Mouse (Mus musculus) neural tube, embryonic 14.5 days (tissue): ENCODE data around the gene Rnf166. TPM values are rescaled to one million over a fixed set of nuclear protein-coding genes. Genes with fewer than 3 reads are reported as not detected.

Experiments used
- ATAC-seq: fragments of 200-750 bp; cut with Nextera tagmentation; 2 replicates; pipeline ENCODE4 v1.8.0; 2017; ENCODE audit warnings: low read depth, mild to moderate bottlenecking, moderate TSS enrichment, moderate library complexity
- H3K27ac ChIP-seq: fragments of 300-500 bp; sonication (generic); 2 replicates; pipeline ENCODE4 v1.5.1; 2014; ENCODE audit warnings: low read depth, mild to moderate bottlenecking, control low read depth, low read length, moderate library complexity, mixed read lengths
- H3K27me3 ChIP-seq: fragments of 300-500 bp; sonication (generic); 2 replicates; pipeline ENCODE4 v1.6.1; 2014; ENCODE audit warnings: low read length; ENCODE audit not compliant: control insufficient read depth, insufficient read depth
- H3K36me3 ChIP-seq: fragments of 300-500 bp; sonication (generic); 2 replicates; pipeline ENCODE4 v1.6.1; 2014; ENCODE audit warnings: low read length, mixed read lengths; ENCODE audit not compliant: control insufficient read depth, insufficient read depth
- H3K4me1 ChIP-seq: fragments of 300-500 bp; sonication (generic); 2 replicates; pipeline ENCODE4 v1.6.1; 2014; ENCODE audit warnings: low read length; ENCODE audit not compliant: control insufficient read depth, insufficient read depth
- H3K4me2 ChIP-seq: fragments of 300-500 bp; sonication (generic); 2 replicates; pipeline ENCODE4 v1.6.1; 2014; ENCODE audit warnings: mild to moderate bottlenecking, low read depth, low read length, control low read depth
- H3K4me3 ChIP-seq: fragments of 300-500 bp; sonication (generic); 2 replicates; pipeline ENCODE4 v1.5.1; 2014; ENCODE audit warnings: low read depth, low read length, control low read depth, mixed read lengths
- H3K9ac ChIP-seq: fragments of 300-500 bp; sonication (generic); replicated peaks from 2 replicates; pipeline ENCODE4 v1.6.1; 2014; ENCODE audit warnings: low read depth, mild to moderate bottlenecking, control low read depth, low read length, mixed read lengths
- H3K9me3 ChIP-seq: fragments of 300-500 bp; sonication (generic); 2 replicates; pipeline ENCODE4 v1.6.1; 2016; ENCODE audit warnings: low read length; ENCODE audit not compliant: control insufficient read depth
- WGBS: fragments of 180-500 bp; shearing (Covaris S2); extraction: QIAGEN DNeasy Blood & Tissue Kit; methylation state at CpG from one replicate; pipeline ENCODE4 v1.1.7; 2014; 5-methylcytosine and 5-hydroxymethylcytosine counted together
- polyA plus RNA-seq: library from polyadenylated mRNA; unstranded; fragments of >200 nt; fragmentation: Nextera tagmentation; extraction: Ambion mirVana; gene quantifications from 2 replicates; pipeline ENCODE4 v1.2.1, GENCODE M21; 2014

Gene Rnf166
- polyA plus RNA-seq, 1 experiment from 2014 or later: 28.5 TPM

- Histone ChIP-seq H3K4me3 (peak overlapping the region; percentile 97), H3K36me3 (peaks cover 9% of the 10 kb centered on the region), H3K4me1 (peaks cover 16% of the 10 kb centered on the region), H3K9me3 (no peaks in the 10 kb centered on the region), H3K27me3 (no peaks in the 10 kb centered on the region), H3K4me2 (peak overlapping the region; percentile 92), H3K9ac (peak overlapping the region; percentile 91), H3K27ac (no peak overlapping the region; the same call in 1 of the 2 replicates)
- 20% methylated on average over 16 of the region's 16 CpGs for WGBS
- ATAC-seq: no peak
Measured at GRCm38 (mm10) chr8:122474951-122475560, 808 bp downstream of the Rnf166 start.

- Histone ChIP-seq H3K9ac (no peak overlapping the region), H3K9me3 (no peaks in the 10 kb centered on the region), H3K27ac (no peak overlapping the region), H3K4me1 (peaks cover 16% of the 10 kb centered on the region), H3K4me2 (no peak overlapping the region), H3K4me3 (no peak overlapping the region), H3K27me3 (no peaks in the 10 kb centered on the region), H3K36me3 (peaks cover 4% of the 10 kb centered on the region)
- no peak for ATAC-seq
- WGBS: 92% methylated on average over 8 of the region's 8 CpGs
Measured at GRCm38 (mm10) chr8:122473911-122474421, 1.9 kb downstream of the Rnf166 start.

GRCm38 (mm10) chr8:122470691-122471090, 5.2 kb downstream of the Rnf166 start:
- H3K27ac ChIP-seq: no peak overlapping the region
- 83% methylated on average over 5 of the region's 5 CpGs for WGBS
- no peak overlapping the region for H3K4me3 ChIP-seq
- no peaks in the 10 kb centered on the region for H3K9me3 ChIP-seq
- peaks cover 9% of the 10 kb centered on the region for H3K4me1 ChIP-seq
- H3K9ac ChIP-seq: no peak overlapping the region
- no peaks in the 10 kb centered on the region for H3K27me3 ChIP-seq
- peaks cover 12% of the 10 kb centered on the region for H3K36me3 ChIP-seq
- no peak overlapping the region for H3K4me2 ChIP-seq
- no peak for ATAC-seq

GRCm38 (mm10) chr8:122469965-122470364, 5.9 kb downstream of the Rnf166 start:
- peaks cover 7% of the 10 kb centered on the region for H3K4me1 ChIP-seq
- no peaks in the 10 kb centered on the region for H3K9me3 ChIP-seq
- no peaks in the 10 kb centered on the region for H3K27me3 ChIP-seq
- no peak overlapping the region for H3K9ac ChIP-seq
- 91% methylated on average over 10 of the region's 10 CpGs for WGBS
- ATAC-seq: no peak
- no peak overlapping the region for H3K27ac ChIP-seq
- H3K4me3 ChIP-seq: no peak overlapping the region
- peaks cover 12% of the 10 kb centered on the region for H3K36me3 ChIP-seq
- H3K4me2 ChIP-seq: no peak overlapping the region

GRCm38 (mm10) chr8:122469407-122469806, 6.5 kb downstream of the Rnf166 start:
- ATAC-seq: no peak
- H3K4me1 ChIP-seq: peaks cover 1% of the 10 kb centered on the region; the same call in 1 of the 2 replicates
- 77% methylated on average over 6 of the region's 6 CpGs for WGBS
- H3K27ac ChIP-seq: no peak overlapping the region
- H3K27me3 ChIP-seq: no peaks in the 10 kb centered on the region
- no peak overlapping the region for H3K4me2 ChIP-seq
- no peak overlapping the region for H3K4me3 ChIP-seq
- peaks cover 12% of the 10 kb centered on the region for H3K36me3 ChIP-seq
- H3K9ac ChIP-seq: no peak overlapping the region
- H3K9me3 ChIP-seq: no peaks in the 10 kb centered on the region

GRCm38 (mm10) chr8:122467816-122468215, 8.0 kb downstream of the Rnf166 start:
- Histone ChIP-seq H3K4me1 (no peaks in the 10 kb centered on the region), H3K4me2 (no peak overlapping the region), H3K27ac (no peak overlapping the region), H3K36me3 (peaks cover 12% of the 10 kb centered on the region), H3K4me3 (no peak overlapping the region), H3K27me3 (no peaks in the 10 kb centered on the region), H3K9ac (no peak overlapping the region), H3K9me3 (no peaks in the 10 kb centered on the region)
- no peak for ATAC-seq
- WGBS: 89% methylated on average over 13 of the region's 13 CpGs

GRCm38 (mm10) chr8:122464985-122465384, 10.9 kb downstream of the Rnf166 start:
- no peak for ATAC-seq
- no peak overlapping the region for H3K4me3 ChIP-seq
- WGBS: 79% methylated on average over 7 of the region's 7 CpGs

GRCm38 (mm10) chr8:122463651-122464640, 11.9 kb downstream of the Rnf166 start:
- no peak overlapping the region for H3K4me2 ChIP-seq
- peaks cover 20% of the 10 kb centered on the region for H3K27me3 ChIP-seq
- H3K9ac ChIP-seq: no peak overlapping the region
- H3K4me1 ChIP-seq: peaks cover 9% of the 10 kb centered on the region
- no peak overlapping the region for H3K27ac ChIP-seq
- no peak overlapping the region for H3K4me3 ChIP-seq
- ATAC-seq: no peak
- H3K9me3 ChIP-seq: no peaks in the 10 kb centered on the region
- peaks cover 12% of the 10 kb centered on the region for H3K36me3 ChIP-seq
- 72% methylated on average over 12 of the region's 12 CpGs for WGBS

More at GRCm38 (mm10) chr8:122464985-122465384, 10.9 kb downstream of the Rnf166 start:
- Histone ChIP-seq H3K4me1 (peaks cover 9% of the 10 kb centered on the region), H3K36me3 (peaks cover 12% of the 10 kb centered on the region), H3K9ac (no peak overlapping the region), H3K4me2 (no peak overlapping the region), H3K9me3 (no peaks in the 10 kb centered on the region), H3K27me3 (peaks cover 14% of the 10 kb centered on the region), H3K27ac (no peak overlapping the region)

- no peak for ATAC-seq
- Histone ChIP-seq H3K4me2 (no peak overlapping the region), H3K4me1 (peaks cover 9% of the 10 kb centered on the region)
Measured at GRCm38 (mm10) chr8:122462510-122462909, 13.4 kb downstream of the Rnf166 start.

More at GRCm38 (mm10) chr8:122462510-122462909, 13.4 kb downstream of the Rnf166 start:
- Histone ChIP-seq H3K27ac (no peak overlapping the region), H3K9ac (no peak overlapping the region), H3K4me3 (no peak overlapping the region), H3K27me3 (peaks cover 20% of the 10 kb centered on the region), H3K9me3 (no peaks in the 10 kb centered on the region), H3K36me3 (peaks cover 9% of the 10 kb centered on the region)
- 69% methylated on average over 8 of the region's 8 CpGs for WGBS
